Mouse (Mus musculus) 3T3-L1 (cell line): Measurements from ENCODE around the gene Bmf.
"Not testable (repeated sequence)": the region's sequence is repeated elsewhere in the genome, so short reads cannot be mapped to it uniquely, and the experiment has no call there.

Source experiments
- DNase-seq: peaks from one replicate; pipeline ENCODE4 v3.0.0-alpha.2; 2015; ENCODE audit warnings: low read depth, low spot score

Bmf gene

GRCm38 (mm10) chr2:118549507-118550473 is at the start of gene Bmf:
TSS of gene Bmf (minus strand) at chr2:118549687.
- DNase-seq, result peak; percentile 100

- DNase-seq, result peak; percentile 20
These were observed 49.6 kb upstream of the Bmf start for GRCm38 (mm10) chr2:118599087-118599486.

- DNase-seq, result peak; percentile 97
These were observed 48.4 kb upstream of the Bmf start, which contains the start of gene Bub1b for GRCm38 (mm10) chr2:118597673-118598568. TSS of gene Bub1b (plus strand) at chr2:118598211.

GRCm38 (mm10) chr2:118591083-118591482 is 41.6 kb upstream of the Bmf start:
- DNase-seq, result peak; percentile 71

- DNase-seq, result no peak
These were observed 38.2 kb upstream of the Bmf start for GRCm38 (mm10) chr2:118587686-118588085.

GRCm38 (mm10) chr2:118586013-118586412 is 36.5 kb upstream of the Bmf start:
- DNase-seq, result no peak

GRCm38 (mm10) chr2:118573135-118573534 is 23.6 kb upstream of the Bmf start:
- DNase-seq, result no peak

- DNase-seq, result no peak
These were observed 22.8 kb upstream of the Bmf start for GRCm38 (mm10) chr2:118572183-118572836.

GRCm38 (mm10) chr2:118570939-118571338 is 21.5 kb upstream of the Bmf start:
- peak; percentile 88 for DNase-seq

- no peak for DNase-seq
These were observed 17.7 kb upstream of the Bmf start for GRCm38 (mm10) chr2:118567179-118567578.

GRCm38 (mm10) chr2:118562431-118562830 is 12.9 kb upstream of the Bmf start:
- no peak for DNase-seq

GRCm38 (mm10) chr2:118562015-118562414 is 12.5 kb upstream of the Bmf start:
- no peak for DNase-seq

- no peak for DNase-seq
These were observed 8.9 kb upstream of the Bmf start for GRCm38 (mm10) chr2:118558426-118558825.

- not testable (repeated sequence) for DNase-seq
These were observed 5.0 kb upstream of the Bmf start for GRCm38 (mm10) chr2:118554356-118554990.

- no peak for DNase-seq
These were observed 2.1 kb upstream of the Bmf start for GRCm38 (mm10) chr2:118551606-118552005.

- no peak for DNase-seq
These were observed 866 bp downstream of the Bmf start for GRCm38 (mm10) chr2:118548421-118549221.

GRCm38 (mm10) chr2:118547541-118548016 is 1.9 kb downstream of the Bmf start:
- peak; percentile 94 for DNase-seq

- no peak for DNase-seq
These were observed 2.7 kb downstream of the Bmf start for GRCm38 (mm10) chr2:118546798-118547165.

GRCm38 (mm10) chr2:118546104-118546797 is 3.2 kb downstream of the Bmf start:
- DNase-seq, result peak; percentile 46
